Mouse (Mus musculus): ENCODE data around the gene Trim47. TPM values are rescaled to one million over a fixed set of nuclear protein-coding genes. Genes with fewer than 3 reads are reported as not detected.

Gene Trim47
- polyA plus RNA-seq, 1 experiment from 2014 or later: 79.1 TPM

- Histone ChIP-seq H3K4me3 (no peak overlapping the region), H3K9me3 (replicated peaks) (no peaks in the 10 kb centered on the region), H3K27me3 (no peaks in the 10 kb centered on the region), H3K27ac (peak overlapping the region; percentile 21; the same call in 1 of the 2 replicates), H3K4me1 (replicated peaks) (peaks cover 25% of the 10 kb centered on the region), H3K9ac (no peak overlapping the region), H3K36me3 (peaks cover 95% of the 10 kb centered on the region), H3K4me2 (no peak overlapping the region)
- ATAC-seq (replicated peaks; ENCODE audit: insufficient number of reproducible peaks, insufficient read depth, low FRiP score, low read depth): 0 out of 2 replicates have a peak, but pooled peaks have one; percentile 23
- 41% methylated on average over 4 of the region's 4 CpGs for WGBS
Observed at GRCm38 (mm10) chr11:116057237-116057881, 69.7 kb downstream of the Trim47 start.

- Histone ChIP-seq H3K36me3 (peaks cover 95% of the 10 kb centered on the region), H3K9ac (no peak overlapping the region), H3K27me3 (no peaks in the 10 kb centered on the region), H3K27ac (no peak overlapping the region), H3K4me3 (no peak overlapping the region), H3K4me1 (replicated peaks) (peaks cover 25% of the 10 kb centered on the region), H3K9me3 (replicated peaks) (no peaks in the 10 kb centered on the region), H3K4me2 (no peak overlapping the region)
- no peak for ATAC-seq (replicated peaks; ENCODE audit: insufficient number of reproducible peaks, insufficient read depth, low FRiP score, low read depth)
- 89% methylated on average over 11 of the region's 11 CpGs for WGBS
Observed at GRCm38 (mm10) chr11:116055873-116056272, 71.1 kb downstream of the Trim47 start.

Other genes starting within 250 kb of the Trim47 start
- 52.1 and 56.3 TPM in 2 replicates for gene Smim5, start 227.2 kb downstream of the Trim47 start, polyA plus RNA-seq (2015; fragmentation: Nextera tagmentation; extraction: Ambion mirVana)
- 3.3 and 5.0 TPM in 2 replicates for gene Smim6, start 215.2 kb downstream of the Trim47 start, polyA plus RNA-seq (2015; fragmentation: Nextera tagmentation; extraction: Ambion mirVana)
- 21.4 and 21.9 TPM in 2 replicates for gene Sap30bp, start 193.9 kb downstream of the Trim47 start, polyA plus RNA-seq (2015; fragmentation: Nextera tagmentation; extraction: Ambion mirVana)
- gene Recql5, start 193.7 kb downstream of the Trim47 start, polyA plus RNA-seq (2015; fragmentation: Nextera tagmentation; extraction: Ambion mirVana): 9.1 and 14.7 TPM in 2 replicates
- 1.2 and 3.9 TPM in 2 replicates for gene Itgb4, start 152.5 kb downstream of the Trim47 start, polyA plus RNA-seq (2015; fragmentation: Nextera tagmentation; extraction: Ambion mirVana)
- 120 and 147 TPM in 2 replicates for gene Galk1, start 114.5 kb downstream of the Trim47 start, polyA plus RNA-seq (2015; fragmentation: Nextera tagmentation; extraction: Ambion mirVana)
- gene H3f3b, start 99.2 kb downstream of the Trim47 start, polyA plus RNA-seq (2015; fragmentation: Nextera tagmentation; extraction: Ambion mirVana): 648 and 727 TPM in 2 replicates
- 19.5 and 27.3 TPM in 2 replicates for gene Unk, start 96.9 kb downstream of the Trim47 start, polyA plus RNA-seq (2015; fragmentation: Nextera tagmentation; extraction: Ambion mirVana)
- gene Unc13d, start 49.2 kb downstream of the Trim47 start, polyA plus RNA-seq (2015; fragmentation: Nextera tagmentation; extraction: Ambion mirVana): 1.0 and 3.9 TPM in 2 replicates
- 121 and 139 TPM in 2 replicates for gene Wbp2, start 40.2 kb downstream of the Trim47 start, polyA plus RNA-seq (2015; fragmentation: Nextera tagmentation; extraction: Ambion mirVana)
- gene Trim65, start 3.9 kb upstream of the Trim47 start, polyA plus RNA-seq (2015; fragmentation: Nextera tagmentation; extraction: Ambion mirVana): 5.0 and 5.5 TPM in 2 replicates
- gene Mrpl38, start 11.7 kb upstream of the Trim47 start, polyA plus RNA-seq (2015; fragmentation: Nextera tagmentation; extraction: Ambion mirVana): 90.7 and 94.4 TPM in 2 replicates
- gene Fbf1, start 41.0 kb upstream of the Trim47 start, polyA plus RNA-seq (2015; fragmentation: Nextera tagmentation; extraction: Ambion mirVana): 19.8 and 26.0 TPM in 2 replicates
- gene Ten1, start 71.6 kb upstream of the Trim47 start, polyA plus RNA-seq (2015; fragmentation: Nextera tagmentation; extraction: Ambion mirVana): 73.2 and 75.7 TPM in 2 replicates
- 31.4 and 35.4 TPM in 2 replicates for gene Acox1, start 71.8 kb upstream of the Trim47 start, polyA plus RNA-seq (2015; fragmentation: Nextera tagmentation; extraction: Ambion mirVana)
- 0.71 and 1.6 TPM in 2 replicates for gene Evpl, start 110.9 kb upstream of the Trim47 start, polyA plus RNA-seq (2015; fragmentation: Nextera tagmentation; extraction: Ambion mirVana)
- gene Srp68, start 147.0 kb upstream of the Trim47 start, polyA plus RNA-seq (2015; fragmentation: Nextera tagmentation; extraction: Ambion mirVana): 57.2 and 74.0 TPM in 2 replicates
- gene Galr2, start 153.7 kb upstream of the Trim47 start, polyA plus RNA-seq (2015; fragmentation: Nextera tagmentation; extraction: Ambion mirVana): 0.19 and 0.20 TPM in 2 replicates
- 45.2 and 58.2 TPM in 2 replicates for gene Exoc7, start 180.0 kb upstream of the Trim47 start, polyA plus RNA-seq (2015; fragmentation: Nextera tagmentation; extraction: Ambion mirVana)
- gene Foxj1, start 208.2 kb upstream of the Trim47 start, polyA plus RNA-seq (2015; fragmentation: Nextera tagmentation; extraction: Ambion mirVana): 0.89 and 2.6 TPM in 2 replicates